Mouse (Mus musculus) forebrain, embryonic 16.5 days (tissue): ENCODE measurements around the gene Slc17a7. TPM values are rescaled to one million over a fixed set of nuclear protein-coding genes. Genes with fewer than 3 reads are reported as not detected.
"Not testable (repeated sequence)": the region's sequence is repeated elsewhere in the genome, so short reads cannot be mapped to it uniquely, and the experiment has no call there.

ENCODE experiments used
- ATAC-seq: fragments of 200-750 bp; cut with Nextera tagmentation; 2 replicates; pipeline ENCODE4 v1.8.0; 2017; ENCODE audit warnings: mild to moderate bottlenecking, moderate library complexity
- H3K27ac ChIP-seq: fragments of 300-500 bp; sonication (generic); 2 replicates; pipeline ENCODE4 v1.5.1; 2014; ENCODE audit warnings: low read length, control low read depth
- H3K27me3 ChIP-seq: fragments of 300-500 bp; sonication (generic); replicated peaks from 2 replicates; pipeline ENCODE4 v1.6.1; 2014; ENCODE audit warnings: low read length; ENCODE audit not compliant: control insufficient read depth, insufficient read depth
- H3K36me3 ChIP-seq: fragments of 300-500 bp; sonication (generic); 2 replicates; pipeline ENCODE4 v1.6.1; 2014; ENCODE audit not compliant: control insufficient read depth, insufficient read depth
- H3K4me1 ChIP-seq: fragments of 300-500 bp; sonication (generic); replicated peaks from 2 replicates; pipeline ENCODE4 v1.6.1; 2014; ENCODE audit warnings: low read length; ENCODE audit not compliant: control insufficient read depth, insufficient read depth
- H3K4me2 ChIP-seq: fragments of 300-500 bp; sonication (generic); 2 replicates; pipeline ENCODE4 v1.6.1; 2014; ENCODE audit warnings: mild to moderate bottlenecking, low read length, control low read depth
- H3K4me3 ChIP-seq: fragments of 300-500 bp; sonication (generic); replicated peaks from 2 replicates; pipeline ENCODE4 v1.5.1; 2014; ENCODE audit warnings: mild to moderate bottlenecking, low read length, control low read depth
- H3K9ac ChIP-seq: fragments of 300-500 bp; sonication (generic); replicated peaks from 2 replicates; pipeline ENCODE4 v1.6.1; 2014; ENCODE audit warnings: low read depth, low read length, control low read depth
- H3K9me3 ChIP-seq: fragments of 300-500 bp; sonication (generic); 2 replicates; pipeline ENCODE4 v1.6.1; 2016; ENCODE audit warnings: low read length; ENCODE audit not compliant: control insufficient read depth
- WGBS: fragments of 180-500 bp; shearing (Covaris S2); extraction: QIAGEN DNeasy Blood & Tissue Kit; methylation state at CpG from one replicate; pipeline ENCODE4 v1.1.7; 2014; 5-methylcytosine and 5-hydroxymethylcytosine counted together
- polyA plus RNA-seq: library from polyadenylated mRNA; unstranded; fragments of >200 nt; fragmentation: Nextera tagmentation; extraction: Ambion mirVana; gene quantifications from 2 replicates; pipeline ENCODE4 v1.2.1, GENCODE M21; 2015

Gene Slc17a7
- polyA plus RNA-seq, 1 experiment from 2014 or later = 20.1 TPM

DNA sequence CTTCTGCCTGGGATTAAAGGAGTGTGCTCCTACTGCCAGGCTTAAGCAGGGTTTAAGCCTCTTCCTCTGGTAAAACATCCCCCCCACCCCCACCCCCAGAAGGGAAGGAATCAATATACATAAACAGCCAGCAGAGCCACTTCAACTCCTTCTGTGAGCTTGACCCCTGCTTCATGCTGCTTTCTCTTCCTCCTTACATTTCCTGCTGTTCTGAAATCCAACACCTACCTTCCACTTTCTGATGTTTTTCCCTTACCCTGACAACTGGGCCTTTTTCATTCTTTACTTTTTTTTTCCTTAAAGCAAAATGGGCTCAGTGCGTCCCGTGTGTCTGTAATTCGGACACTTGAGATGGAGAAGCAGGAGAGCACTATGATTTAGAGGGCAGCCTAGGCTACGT lies 13.4 kb upstream of the Slc17a7 start:
- peaks cover 19% of the 10 kb centered on the region for H3K4me1 ChIP-seq
- H3K4me2 ChIP-seq = no peak overlapping the region
- H3K27me3 ChIP-seq = no peaks in the 10 kb centered on the region
- no peak overlapping the region for H3K9ac ChIP-seq
- H3K4me3 ChIP-seq = no peak overlapping the region
- no peaks in the 10 kb centered on the region for H3K9me3 ChIP-seq
- no peak overlapping the region for H3K27ac ChIP-seq
- WGBS = 70% methylated on average over 4 of the region's 4 CpGs
- ATAC-seq = no peak
- H3K36me3 ChIP-seq = no peaks in the 10 kb centered on the region

DNA sequence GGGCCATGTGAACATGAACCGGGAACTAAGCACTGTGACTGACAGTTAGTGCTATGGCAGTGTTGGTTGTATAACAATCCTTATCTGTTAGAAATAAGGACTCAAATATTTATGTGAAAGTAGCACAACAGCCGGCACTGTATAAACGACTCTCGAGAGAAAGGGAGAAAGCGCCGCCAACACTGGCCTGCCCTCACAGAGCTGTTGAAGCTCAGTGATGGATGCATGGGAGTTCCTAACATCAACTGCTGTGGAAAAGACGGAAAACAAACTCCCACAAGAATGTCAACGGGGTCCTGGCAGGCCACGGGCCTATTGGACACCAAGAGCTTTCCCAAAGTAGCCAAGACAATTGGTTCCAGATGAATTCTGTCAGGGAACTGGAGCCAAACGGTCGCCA lies 12.4 kb upstream of the Slc17a7 start:
- Histone ChIP-seq H3K9ac (no peak overlapping the region), H3K4me3 (no peak overlapping the region), H3K9me3 (no peaks in the 10 kb centered on the region), H3K36me3 (no peaks in the 10 kb centered on the region), H3K27me3 (no peaks in the 10 kb centered on the region), H3K4me2 (no peak overlapping the region), H3K27ac (no peak overlapping the region), H3K4me1 (peaks cover 23% of the 10 kb centered on the region)
- 28% methylated on average over 11 of the region's 11 CpGs for WGBS
- ATAC-seq = no peak

DNA sequence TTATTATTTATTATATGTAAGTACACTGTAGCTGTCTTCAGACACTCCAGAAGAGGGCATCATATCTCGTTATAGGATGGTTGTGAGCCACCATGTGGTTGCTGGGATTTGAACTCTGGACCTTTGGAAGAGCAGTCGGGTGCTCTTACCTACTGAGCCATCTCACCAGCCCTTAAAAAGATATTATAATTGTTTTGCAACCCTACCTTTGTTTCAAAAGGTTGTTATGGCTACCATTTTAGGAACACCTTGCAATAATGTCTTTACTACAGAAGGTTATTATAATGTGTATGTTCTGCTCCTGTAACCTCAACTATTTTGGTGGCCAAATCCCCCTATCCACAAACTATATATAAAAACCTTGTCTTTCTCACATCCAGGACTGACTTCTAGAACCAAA lies 10.7 kb upstream of the Slc17a7 start:
- H3K4me2 ChIP-seq, H3K27ac ChIP-seq, H3K9ac ChIP-seq, H3K27me3 ChIP-seq, ATAC-seq, H3K36me3 ChIP-seq, H3K4me3 ChIP-seq, H3K9me3 ChIP-seq: not testable (repeated sequence)
- 96% methylated on average over 2 of the region's 2 CpGs for WGBS
- peaks cover 23% of the 10 kb centered on the region for H3K4me1 ChIP-seq

GRCm38 (mm10) chr7:45153586-45153985 lies 10.2 kb upstream of the Slc17a7 start:
- H3K4me1 ChIP-seq = peaks cover 23% of the 10 kb centered on the region
- 4% methylated on average over 5 of the region's 5 CpGs for WGBS
- peak overlapping the region; percentile 67 for H3K9ac ChIP-seq
- H3K4me3 ChIP-seq = peak overlapping the region; percentile 78
- H3K36me3 ChIP-seq = no peaks in the 10 kb centered on the region
- peak overlapping the region; percentile 68 for H3K4me2 ChIP-seq
- ATAC-seq = no peak; the same call in 1 of the 2 replicates
- no peaks in the 10 kb centered on the region for H3K27me3 ChIP-seq
- H3K9me3 ChIP-seq = no peaks in the 10 kb centered on the region
- H3K27ac ChIP-seq = peak overlapping the region; percentile 97

- H3K9ac ChIP-seq = peak within 1 kb of the TSS; percentile 67
- no peaks in the 10 kb centered on the region for H3K9me3 ChIP-seq
- H3K4me1 ChIP-seq = peaks cover 23% of the 10 kb centered on the region
- H3K27me3 ChIP-seq = no peaks in the 10 kb centered on the region
- 4% methylated on average over 69 of the region's 69 CpGs for WGBS
- no peaks in the 10 kb centered on the region; the same call in 1 of the 2 replicates for H3K36me3 ChIP-seq
- peak; percentile 97 for ATAC-seq
- peak within 1 kb of the TSS; percentile 68 for H3K4me2 ChIP-seq
- H3K27ac ChIP-seq = peak within 1 kb of the TSS; percentile 97
- peak within 1 kb of the TSS; percentile 78 for H3K4me3 ChIP-seq
Measured at GRCm38 (mm10) chr7:45154096-45154992, 9.4 kb upstream of the Slc17a7 start, which contains the start of the genes Pih1d1 and Aldh16a1. TSS of gene Pih1d1 (plus strand) at chr7:45154303. TSS of gene Aldh16a1 (minus strand) at chr7:45154584.

GRCm38 (mm10) chr7:45154993-45155514 lies 8.7 kb upstream of the Slc17a7 start:
- 78% methylated on average over 12 of the region's 12 CpGs for WGBS
- Histone ChIP-seq H3K9me3 (no peaks in the 10 kb centered on the region), H3K27ac (peak overlapping the region; percentile 97), H3K4me1 (peaks cover 23% of the 10 kb centered on the region), H3K36me3 (no peaks in the 10 kb centered on the region; the same call in 1 of the 2 replicates), H3K27me3 (no peaks in the 10 kb centered on the region), H3K9ac (peak overlapping the region; percentile 48; the same call in 1 of the 2 replicates), H3K4me2 (peak overlapping the region; percentile 68), H3K4me3 (peak overlapping the region; percentile 78)
- no peak for ATAC-seq

GRCm38 (mm10) chr7:45155590-45155989 lies 8.2 kb upstream of the Slc17a7 start:
- no peak for ATAC-seq
- Histone ChIP-seq H3K27ac (no peak overlapping the region), H3K4me1 (peaks cover 23% of the 10 kb centered on the region), H3K27me3 (no peaks in the 10 kb centered on the region), H3K4me2 (no peak overlapping the region; the same call in 1 of the 2 replicates), H3K4me3 (no peak overlapping the region), H3K9me3 (no peaks in the 10 kb centered on the region), H3K9ac (no peak overlapping the region), H3K36me3 (no peaks in the 10 kb centered on the region; the same call in 1 of the 2 replicates)
- WGBS = 84% methylated on average over 9 of the region's 9 CpGs

DNA sequence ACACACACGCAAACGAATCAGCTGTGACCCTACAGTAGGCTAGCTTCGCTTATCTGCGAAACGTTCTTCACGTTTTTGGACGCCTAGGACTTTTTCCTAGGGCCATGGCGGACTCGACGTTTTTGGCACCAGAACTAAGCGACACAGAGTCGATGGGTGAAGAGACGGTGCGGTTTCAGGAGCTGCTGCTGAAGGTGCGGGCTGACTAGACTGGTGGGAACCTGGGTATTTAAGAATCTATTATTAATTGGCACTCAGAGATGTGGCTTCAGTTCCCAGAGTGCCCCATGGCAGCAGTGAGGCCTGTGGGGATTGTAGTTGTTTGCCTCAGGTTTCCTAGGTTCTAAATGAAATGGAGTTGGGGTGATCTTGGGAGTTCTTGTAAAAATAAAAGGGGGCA lies 7.5 kb upstream of the Slc17a7 start:
- no peak overlapping the region for H3K4me2 ChIP-seq
- H3K27ac ChIP-seq = no peak overlapping the region
- WGBS = 94% methylated on average over 15 of the region's 15 CpGs
- H3K4me1 ChIP-seq = peaks cover 19% of the 10 kb centered on the region
- no peaks in the 10 kb centered on the region for H3K9me3 ChIP-seq
- no peak for ATAC-seq
- H3K36me3 ChIP-seq = no peaks in the 10 kb centered on the region; the same call in 1 of the 2 replicates
- H3K4me3 ChIP-seq = no peak overlapping the region
- H3K9ac ChIP-seq = no peak overlapping the region
- no peaks in the 10 kb centered on the region for H3K27me3 ChIP-seq

GRCm38 (mm10) chr7:45157459-45157858 lies 6.3 kb upstream of the Slc17a7 start:
- no peaks in the 10 kb centered on the region for H3K9me3 ChIP-seq

More at GRCm38 (mm10) chr7:45157459-45157858, 6.3 kb upstream of the Slc17a7 start:
- 75% methylated on average over 14 of the region's 14 CpGs for WGBS
- Histone ChIP-seq H3K27me3 (no peaks in the 10 kb centered on the region), H3K36me3 (no peaks in the 10 kb centered on the region; the same call in 1 of the 2 replicates), H3K4me2 (no peak overlapping the region), H3K4me3 (no peak overlapping the region), H3K4me1 (peaks cover 20% of the 10 kb centered on the region), H3K9ac (no peak overlapping the region), H3K27ac (no peak overlapping the region)
- ATAC-seq = no peak
